Mouse (Mus musculus) leukemia stem cell, adult 10-12 weeks (primary cell): Measurements from ENCODE around the gene Gm128. TPM values are rescaled to one million over a fixed set of nuclear protein-coding genes. Genes with fewer than 3 reads are reported as not detected.

Source experiments
- polyA plus RNA-seq: library from polyadenylated mRNA; stranded (reverse); fragments of >175 nt; gene quantifications from 2 replicates; pipeline ENCODE4 v1.2.3, GENCODE M21; 2012; ENCODE audit warnings: low replicate concordance

Gene Gm128
- 0.46 and 0.96 TPM in 2 replicates for polyA plus RNA-seq

DNA sequence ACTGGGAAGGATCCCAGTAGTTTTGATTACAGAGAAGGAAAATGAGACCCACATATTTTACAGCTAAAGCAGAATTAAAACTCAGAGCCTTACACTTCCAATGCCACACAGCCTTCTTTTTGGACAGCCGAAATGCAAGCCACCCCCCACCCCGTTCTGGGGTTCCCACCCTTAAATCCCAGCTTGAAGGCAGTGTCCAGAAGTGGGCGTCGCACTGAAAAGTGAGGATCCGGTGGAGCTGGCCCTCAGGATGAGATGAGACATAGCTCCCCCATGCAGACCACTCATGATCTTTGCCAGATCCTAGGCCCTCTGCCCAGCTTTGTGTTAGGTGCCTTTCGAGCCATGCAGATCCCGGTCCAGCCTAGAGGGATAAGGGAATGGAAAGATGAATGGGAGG lies at the start of gene Gm128:
Gm128 (minus strand) TSS at position 101 of the 400 bp plus-strand sequence.

DNA sequence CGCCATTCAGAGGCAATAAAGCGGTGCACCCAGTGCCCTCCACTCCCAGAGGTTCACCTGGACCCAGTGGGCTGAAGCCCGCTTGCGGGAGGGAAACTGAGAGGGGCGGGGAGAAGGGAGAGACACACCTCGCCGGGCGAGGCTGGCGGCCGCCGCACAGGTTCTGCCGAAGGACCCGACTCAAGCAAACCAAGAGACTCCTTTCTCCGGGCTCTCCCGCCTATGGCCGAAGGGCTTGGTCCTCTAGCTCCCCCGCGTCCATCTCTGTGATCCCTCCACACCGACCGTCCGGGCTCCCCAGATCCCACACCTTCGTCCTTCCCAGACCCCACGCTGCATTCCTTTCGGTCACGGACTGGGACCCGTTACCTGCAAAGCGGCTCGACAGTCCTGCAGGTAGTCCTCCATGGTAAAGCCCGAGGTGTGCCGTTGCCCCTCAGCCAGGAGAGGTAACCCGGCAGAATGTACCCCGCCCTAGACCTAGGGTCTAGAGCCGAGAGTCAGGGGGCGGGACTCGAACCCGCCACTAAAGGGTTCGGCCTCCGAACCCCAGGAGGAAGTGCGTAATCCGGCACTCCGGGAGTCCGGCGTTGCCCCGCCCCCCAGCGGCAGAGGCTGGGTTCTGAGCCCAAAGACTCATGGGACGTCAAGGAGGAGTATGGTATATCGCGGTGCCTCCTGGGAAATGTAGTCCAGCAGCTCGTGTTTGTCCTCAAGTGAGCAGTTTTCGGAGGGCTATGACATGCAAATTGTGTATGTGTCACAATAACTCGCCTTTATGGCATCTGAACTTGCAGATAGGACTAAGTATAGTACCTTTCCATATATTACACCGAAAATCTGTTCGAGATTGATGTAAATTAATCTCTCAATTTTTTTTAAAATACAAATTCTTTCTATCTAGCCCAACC lies 40.1 kb upstream of the Gm128 start, which contains the start of the genes Mindy1 and Prune1:
Mindy1 (plus strand) TSS at position 130 of the 911 bp plus-strand sequence.
Prune1 (minus strand) TSS at position 861 of the 911 bp plus-strand sequence.

DNA sequence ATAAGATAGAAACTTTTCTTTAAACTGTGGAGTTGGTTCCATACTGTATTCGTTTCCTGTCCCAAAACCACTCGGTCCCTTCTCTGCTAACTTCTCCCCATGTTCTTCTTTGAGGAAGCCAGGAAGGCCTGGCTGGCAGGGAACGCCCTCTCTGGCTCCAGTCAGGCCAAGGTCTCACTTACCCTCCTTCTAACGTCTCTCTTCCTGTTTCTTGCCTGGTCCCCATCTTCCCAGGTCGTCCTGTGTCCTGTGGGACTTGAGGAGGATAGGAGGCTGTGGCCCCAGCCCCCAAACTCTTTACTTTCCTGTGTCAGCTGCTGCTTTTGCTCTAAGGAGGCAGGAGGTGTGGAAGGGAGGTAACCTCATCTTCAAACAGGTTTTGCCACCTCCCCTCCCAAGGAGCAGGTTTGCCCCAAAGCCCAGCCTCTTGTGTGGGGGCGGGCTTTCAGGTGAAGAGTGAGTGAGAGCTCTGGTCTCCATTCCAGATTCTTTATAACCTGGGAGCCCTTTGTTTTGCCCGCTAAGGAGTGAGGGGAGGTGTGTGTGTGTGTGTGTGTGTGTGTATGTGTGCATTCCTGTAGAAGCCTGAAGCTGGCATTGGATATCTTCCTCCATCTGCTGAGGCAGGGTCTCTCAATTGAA lies 9.5 kb upstream of the Gm128 start, which contains the start of gene Bnipl:
Bnipl (minus strand) TSS at position 411 of the 642 bp plus-strand sequence.

DNA sequence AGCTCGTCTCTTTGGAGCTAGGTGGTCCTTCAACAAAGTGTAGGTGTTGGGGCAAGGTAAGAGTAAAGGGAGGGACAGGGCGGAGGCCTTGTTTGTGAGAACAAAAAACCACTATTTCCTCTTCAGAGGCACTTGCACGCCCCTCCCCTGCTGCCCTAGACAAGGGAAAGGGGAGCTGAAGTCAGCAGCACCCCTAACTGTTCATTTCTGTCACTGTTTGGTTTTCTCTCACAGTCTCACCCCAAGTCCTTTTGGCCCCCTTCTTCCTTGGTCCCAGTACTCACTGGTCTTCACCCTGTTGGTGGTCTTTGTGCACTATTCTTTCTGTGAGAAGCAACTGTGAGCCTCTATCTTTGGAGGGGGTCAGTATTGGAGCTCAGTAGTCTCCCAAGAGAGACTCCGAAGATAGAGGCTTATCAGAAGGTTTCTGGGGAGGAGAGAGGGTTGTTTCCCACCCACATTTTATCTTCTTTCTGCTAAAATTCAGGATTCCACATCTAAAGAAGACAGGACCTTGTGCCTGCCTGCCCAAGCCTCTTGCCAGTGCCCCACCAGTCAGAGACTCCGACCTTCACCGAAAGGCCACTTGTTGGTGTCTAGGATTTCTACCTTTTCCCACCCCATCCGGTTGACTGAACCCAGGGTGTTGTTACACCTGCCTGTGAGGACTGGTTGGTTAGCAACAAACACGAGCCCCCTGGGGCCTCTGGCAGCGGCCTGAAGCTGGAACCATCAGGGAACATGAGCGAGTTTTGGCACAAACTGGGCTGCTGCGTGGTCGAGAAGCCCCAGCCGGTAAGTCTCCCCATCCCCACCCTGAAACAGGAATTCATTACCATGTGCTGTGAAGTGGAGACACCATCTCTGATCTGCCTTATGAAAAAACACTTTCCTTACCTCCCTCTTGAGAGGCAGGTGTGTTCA lies 9.8 kb downstream of the Gm128 start, which contains the start of gene Mllt11:
Mllt11 (minus strand) TSS at position 874 of the 924 bp plus-strand sequence.

DNA sequence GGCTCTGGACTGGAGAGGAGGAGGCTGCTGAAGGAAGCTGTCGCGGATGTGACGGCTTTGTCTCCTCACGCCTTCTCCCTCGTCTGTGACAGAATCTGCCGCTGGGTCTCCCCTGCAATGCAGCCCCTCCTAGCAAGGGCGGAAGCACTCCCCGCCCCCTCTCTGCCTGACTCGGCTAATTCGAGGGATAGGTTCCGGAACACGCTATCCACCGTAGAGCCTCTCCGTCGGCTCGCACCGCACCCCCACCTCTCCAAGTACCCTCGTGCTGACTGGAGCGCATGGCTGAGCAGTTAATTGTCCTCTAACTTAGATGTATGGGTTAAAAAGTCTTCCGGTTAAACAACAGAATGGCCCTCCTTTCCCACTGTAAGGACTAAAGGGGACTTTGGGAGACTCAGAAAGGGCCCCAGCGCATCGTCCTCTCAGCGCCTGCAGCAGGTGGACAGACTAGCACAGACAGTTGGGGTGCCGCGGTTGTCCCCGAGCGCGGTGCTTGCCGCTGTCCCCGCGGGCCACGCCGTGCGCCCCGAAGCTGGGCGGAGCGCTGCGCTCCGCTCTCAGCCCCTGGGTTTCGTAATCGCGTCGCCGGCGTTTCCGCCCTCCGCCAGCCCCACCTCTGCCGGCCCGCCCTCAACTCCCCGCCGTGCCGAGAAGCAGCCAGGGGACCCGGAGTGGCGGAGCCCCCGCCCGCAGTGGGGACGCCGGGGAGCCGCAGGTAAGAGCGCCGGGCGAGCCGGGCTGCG lies 13.1 kb downstream of the Gm128 start, which contains the start of gene Cdc42se1:
Cdc42se1 (plus strand) TSS at position 585 of the 746 bp plus-strand sequence.

DNA sequence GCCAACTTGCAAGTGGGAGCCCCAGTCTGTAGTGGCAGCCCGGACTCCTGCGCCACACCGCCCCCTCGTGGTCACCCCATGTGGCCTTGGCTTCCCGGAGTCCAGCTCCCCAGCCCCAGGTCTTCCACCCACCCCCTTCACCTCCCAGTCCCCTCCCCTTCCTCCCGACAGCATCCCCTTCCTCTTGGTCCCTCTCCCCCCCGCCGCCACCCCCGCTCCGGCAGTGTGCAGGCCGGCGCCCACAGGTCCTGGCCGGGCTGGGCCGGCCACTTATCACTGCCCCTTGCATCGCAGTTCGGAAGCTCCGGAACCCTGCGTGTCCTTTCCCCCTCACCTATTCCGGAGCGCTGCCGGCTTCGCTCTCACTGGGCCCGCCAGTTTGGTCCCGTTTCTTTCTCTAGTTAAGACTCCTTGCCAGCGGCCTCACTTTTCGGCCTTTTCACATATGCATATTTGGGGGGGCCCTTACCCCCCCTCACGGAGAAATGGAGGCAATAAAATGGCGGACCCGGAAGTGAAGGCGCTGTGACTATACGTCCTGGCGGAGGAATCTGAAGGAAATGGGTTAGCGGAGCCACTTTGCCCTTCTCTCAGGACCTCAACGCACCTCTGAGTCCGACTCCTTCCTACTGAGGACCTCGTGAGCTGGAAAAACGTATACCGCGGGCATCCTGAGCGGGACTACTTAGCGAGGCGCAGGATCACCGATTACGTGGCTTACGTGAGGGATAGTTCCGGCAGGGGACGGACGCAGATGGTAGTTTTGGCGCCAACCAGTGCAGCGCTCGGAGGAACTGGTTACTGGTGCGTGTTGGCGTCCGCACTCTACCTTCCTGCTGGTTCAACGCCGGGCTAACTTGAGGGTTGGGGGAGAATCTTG lies 23.9 kb downstream of the Gm128 start, which contains the start of gene Gabpb2:
Gabpb2 (minus strand) TSS at position 662 of the 880 bp plus-strand sequence.

Other genes starting within 250 kb of the Gm128 start
- 17.4 and 30.5 TPM in 2 replicates for gene Zfp687, start 226.2 kb downstream of the Gm128 start, polyA plus RNA-seq
- gene Psmd4, start 199.0 kb downstream of the Gm128 start, polyA plus RNA-seq: 48.7 and 63.1 TPM in 2 replicates
- 10.1 and 25.6 TPM in 2 replicates for gene Pip5k1a, start 134.7 kb downstream of the Gm128 start, polyA plus RNA-seq
- 177 and 301 TPM in 2 replicates for gene Vps72, start 130.6 kb downstream of the Gm128 start, polyA plus RNA-seq
- 0.28 TPM in 1 of 2 replicates, not detected in the other for gene Tmod4, start 117.1 kb downstream of the Gm128 start, polyA plus RNA-seq
- gene Scnm1, start 107.6 kb downstream of the Gm128 start, polyA plus RNA-seq: 2.5 and 4.8 TPM in 2 replicates
- 3.9 and 5.0 TPM in 2 replicates for gene Lysmd1, start 107.5 kb downstream of the Gm128 start, polyA plus RNA-seq
- gene Tnfaip8l2, start 99.2 kb downstream of the Gm128 start, polyA plus RNA-seq: 2.8 and 9.0 TPM in 2 replicates
- 0.63 and 0.71 TPM in 2 replicates for gene Sema6c, start 81.1 kb downstream of the Gm128 start, polyA plus RNA-seq
- gene Gabpb2, start 23.7 kb downstream of the Gm128 start, polyA plus RNA-seq: 2.4 and 7.3 TPM in 2 replicates
- gene Cdc42se1, start 12.9 kb downstream of the Gm128 start, polyA plus RNA-seq: 252 and 331 TPM in 2 replicates
- 3.0 and 11.4 TPM in 2 replicates for gene Mllt11, start 9.4 kb downstream of the Gm128 start, polyA plus RNA-seq
- not detected in 2 replicates for gene Bnipl, start 9.6 kb upstream of the Gm128 start, polyA plus RNA-seq
- 120 and 126 TPM in 2 replicates for gene Mindy1, start 39.7 kb upstream of the Gm128 start, polyA plus RNA-seq
- 1.3 and 3.3 TPM in 2 replicates for gene Prune1, start 40.5 kb upstream of the Gm128 start, polyA plus RNA-seq
- gene Anxa9, start 65.6 kb upstream of the Gm128 start, polyA plus RNA-seq: 0.52 and 1.0 TPM in 2 replicates
- gene Cers2, start 73.2 kb upstream of the Gm128 start, polyA plus RNA-seq: 76.6 and 174 TPM in 2 replicates
- gene Setdb1, start 115.6 kb upstream of the Gm128 start, polyA plus RNA-seq: 22.6 and 30.5 TPM in 2 replicates
- not detected in 2 replicates for gene 4930558C23Rik, start 161.2 kb upstream of the Gm128 start, polyA plus RNA-seq
- 20.3 and 33.5 TPM in 2 replicates for gene Arnt, start 192.8 kb upstream of the Gm128 start, polyA plus RNA-seq